Mouse (Mus musculus): Measurements from ENCODE around the gene Iqcn.

- TF ChIP-seq CTCF (IDR thresholded peaks at IDR 0.05; ENCODE audit: borderline replicate concordance, extremely low read depth, insufficient read depth, insufficient read length) (no peak), POLR2A (IDR thresholded peaks at IDR 0.05; ENCODE audit: borderline replicate concordance, extremely low read depth, insufficient read depth, insufficient read length, poor library complexity, severe bottlenecking) (no peak)
Observed at GRCm38 (mm10) chr8:70678679-70679078, 24.6 kb upstream of the Iqcn start.

Measured in brain, embryonic 14.5 days (tissue).